Mouse (Mus musculus): Measurements from ENCODE around the gene Car9.

DNA sequence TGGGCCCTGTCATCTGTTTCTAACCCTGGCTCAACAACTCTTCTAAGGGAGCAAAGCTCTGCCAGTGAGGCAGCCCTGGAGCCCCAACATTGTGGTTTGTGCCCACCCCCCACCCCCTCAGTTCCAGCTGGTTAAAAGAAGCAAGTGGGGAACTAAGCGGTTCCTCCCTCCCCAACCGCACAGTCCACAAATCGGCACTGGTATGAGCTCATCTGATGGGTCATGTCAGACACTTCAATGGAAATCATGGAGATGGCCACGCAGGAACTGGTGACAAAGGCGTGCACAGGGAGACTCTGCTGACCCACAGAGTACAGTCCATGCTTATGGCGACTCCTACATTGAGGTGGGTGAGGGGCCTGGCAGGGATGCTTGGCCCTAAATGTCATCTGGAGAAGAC, 40.8 kb upstream of the Car9 start:
- no peak for TF ChIP-seq EP300 (IDR thresholded peaks at IDR 0.05; ENCODE audit: low read length)
- no peak for TF ChIP-seq POLR2AphosphoS2 (IDR thresholded peaks at IDR 0.05; ENCODE audit: low read depth, low read length)
- TF ChIP-seq TCF12 (IDR thresholded peaks at IDR 0.05; ENCODE audit: low read depth, low read length): no peak
- no peak for TF ChIP-seq RCOR1 (conservative IDR thresholded peaks at IDR 0.05; ENCODE audit: low read depth, low read length)
- TF ChIP-seq POLR2A (IDR thresholded peaks at IDR 0.05; ENCODE audit: low read depth, low read length): no peak
- no peak for TF ChIP-seq CTCF (conservative IDR thresholded peaks at IDR 0.05 in 1 of 2, IDR thresholded peaks at IDR 0.05 in 1 of 2; ENCODE audit: low read depth in 2 of 2, low read length in 2 of 2)
- TF ChIP-seq ZNF384 (IDR thresholded peaks at IDR 0.05; ENCODE audit: low read depth, low read length): no peak
- TF ChIP-seq ZMIZ1 (IDR thresholded peaks at IDR 0.05; ENCODE audit: low read depth, low read length): no peak
- no peak for TF ChIP-seq JUN (IDR thresholded peaks at IDR 0.05; ENCODE audit: insufficient read depth, low read depth, low read length)
- no peak for TF ChIP-seq ETS1 (conservative IDR thresholded peaks at IDR 0.05; ENCODE audit: low read depth, low read length)
- TF ChIP-seq CHD1 (IDR thresholded peaks at IDR 0.05; ENCODE audit: low read depth, low read length): no peak
- no peak for TF ChIP-seq JUND (conservative IDR thresholded peaks at IDR 0.05; ENCODE audit: low read depth, low read length)
- no peak for TF ChIP-seq SIN3A (IDR thresholded peaks at IDR 0.05; ENCODE audit: low read length)
- no peak for TF ChIP-seq MXI1 (IDR thresholded peaks at IDR 0.05; ENCODE audit: low read depth, low read length)

Data from CH12.LX (cell line).